Mouse (Mus musculus) cerebellum, postnatal 4 days (tissue): ENCODE measurements around the gene 1810037I17Rik.
"Not testable (repeated sequence)": the region's sequence is repeated elsewhere in the genome, so short reads cannot be mapped to it uniquely, and the experiment has no call there.

Source experiments
- DNase-seq, 2 experiments: peaks; one replicate each; pipeline ENCODE4 v3.0.0; 2022; ENCODE audit warnings: low spot score in 2 of 2, mixed read lengths in 1 of 2

Gene 1810037I17Rik

GRCm38 (mm10) chr3:122932466-122932865, 8.5 kb downstream of the 1810037I17Rik start:
- no peak for DNase-seq

- not testable (repeated sequence) for DNase-seq
Measured at GRCm38 (mm10) chr3:122937176-122937575, 13.2 kb downstream of the 1810037I17Rik start.

GRCm38 (mm10) chr3:122939215-122939614, 15.2 kb downstream of the 1810037I17Rik start:
- peak in 1 of 2 experiments; percentile 20 for DNase-seq

- no peak for DNase-seq
Measured at GRCm38 (mm10) chr3:122943387-122943890, 19.4 kb downstream of the 1810037I17Rik start.

- no peak for DNase-seq
Measured at GRCm38 (mm10) chr3:122950129-122950528, 26.1 kb downstream of the 1810037I17Rik start.

GRCm38 (mm10) chr3:122964301-122964700, 40.3 kb downstream of the 1810037I17Rik start:
- DNase-seq = no peak

- DNase-seq = no peak
Measured at GRCm38 (mm10) chr3:122968391-122968790, 44.4 kb downstream of the 1810037I17Rik start.

- no peak for DNase-seq
Measured at GRCm38 (mm10) chr3:122972126-122972822, 48.3 kb downstream of the 1810037I17Rik start.

- no peak for DNase-seq
Measured at GRCm38 (mm10) chr3:122974833-122975232, 50.8 kb downstream of the 1810037I17Rik start.

- no peak for DNase-seq
Measured at GRCm38 (mm10) chr3:122975363-122975762, 51.4 kb downstream of the 1810037I17Rik start.
